Mouse (Mus musculus) layer of hippocampus, adult 8-10 months (tissue): ENCODE measurements around the gene Tasp1. TPM values are rescaled to one million over a fixed set of nuclear protein-coding genes. Genes with fewer than 3 reads are reported as not detected.
A peak's percentile ranks its signal among the peaks of the same experiment; 100 is the strongest.
"Not testable (repeated sequence)": the region's sequence is repeated elsewhere in the genome, so short reads cannot be mapped to it uniquely, and the experiment has no call there.

Experiments
- DNase-seq, 2 experiments: peaks; one replicate each; pipeline ENCODE4 v3.0.0; 2022; ENCODE audit warnings: low spot score in 2 of 2
- total RNA-seq, 4 experiments: library from RNA; stranded (reverse); gene quantifications; 2 replicates each; pipeline ENCODE4 v1.2.4; 2022

The Tasp1 gene
- total RNA-seq, 4 experiments from 2014 or later: 26.4 to 32.8 (median 31.3) TPM

DNA sequence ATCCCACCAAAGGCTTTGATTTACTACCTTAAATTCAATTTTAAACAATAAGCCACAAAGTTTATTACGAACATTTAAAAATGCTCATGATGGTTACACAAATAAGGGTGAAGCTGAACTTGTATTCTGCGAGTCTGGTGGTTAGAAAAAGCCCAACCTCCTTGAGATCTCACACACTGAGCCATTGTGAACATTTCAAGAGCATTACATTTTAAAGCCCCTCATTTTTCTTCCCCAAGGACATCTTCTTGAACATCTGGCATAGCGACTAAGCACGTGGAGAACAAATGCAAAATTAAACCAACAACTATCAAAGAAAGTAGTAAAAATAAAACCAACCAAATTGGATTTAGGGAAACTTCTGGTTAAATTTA lies 182.4 kb downstream of the Tasp1 start:
- no peak for DNase-seq

DNA sequence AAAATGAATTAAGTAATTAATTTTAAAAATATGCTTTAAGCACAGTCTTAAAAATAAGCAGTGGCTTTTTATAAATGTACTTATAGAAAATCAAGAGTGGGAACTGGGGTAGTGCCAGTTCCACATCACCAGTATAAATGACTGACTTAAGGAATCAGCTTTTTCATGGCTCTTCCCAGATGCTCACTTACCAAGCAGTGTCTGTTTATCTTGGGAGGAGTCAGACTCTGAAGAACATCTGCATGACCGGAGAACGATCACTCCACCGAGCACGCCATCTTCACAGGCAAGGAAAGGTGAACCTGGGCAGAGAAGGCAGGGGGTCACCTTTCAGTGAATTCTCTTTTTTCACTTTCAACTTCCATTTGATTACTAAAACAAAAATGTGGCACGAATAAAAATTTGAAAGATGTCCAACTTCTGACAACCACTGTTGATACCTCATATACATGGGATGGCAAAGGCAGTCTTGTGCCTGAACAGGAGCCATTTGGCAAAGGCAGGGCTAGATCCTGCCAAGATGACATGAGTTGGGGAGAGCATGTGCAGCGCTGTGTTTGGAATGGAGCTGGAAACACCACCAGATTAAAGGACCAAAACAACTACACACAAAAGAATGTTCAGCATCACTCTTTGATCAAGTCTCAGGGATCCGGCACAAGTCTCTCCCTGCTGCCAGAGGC lies 182.9 kb downstream of the Tasp1 start:
- peak; percentile 25 to 59 for DNase-seq

DNA sequence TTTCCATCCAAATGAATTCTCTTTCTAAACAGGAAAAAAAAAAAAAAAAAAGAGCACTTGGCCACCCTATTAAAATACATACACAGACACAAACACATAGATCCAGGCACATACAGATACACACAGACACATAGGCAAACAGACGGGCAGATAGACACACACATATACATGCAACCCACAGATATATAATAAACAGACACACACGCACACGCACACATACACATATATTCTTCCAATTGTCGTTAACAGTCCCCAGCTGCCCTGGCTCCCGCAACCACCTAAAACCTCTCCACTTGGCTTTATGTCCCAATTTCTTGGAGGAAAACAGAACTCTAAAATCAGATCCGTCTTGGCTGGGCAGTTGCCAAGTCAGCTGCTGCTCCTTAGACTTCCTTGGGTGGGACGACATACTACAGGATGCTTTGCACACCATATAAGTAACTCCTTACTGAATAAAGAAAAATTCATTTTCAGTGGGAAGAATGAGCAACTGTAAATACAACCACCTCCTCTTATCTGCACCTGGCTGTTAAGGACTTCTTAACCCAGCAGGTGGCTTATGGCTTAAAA lies 188.5 kb downstream of the Tasp1 start:
- no peak for DNase-seq

DNA sequence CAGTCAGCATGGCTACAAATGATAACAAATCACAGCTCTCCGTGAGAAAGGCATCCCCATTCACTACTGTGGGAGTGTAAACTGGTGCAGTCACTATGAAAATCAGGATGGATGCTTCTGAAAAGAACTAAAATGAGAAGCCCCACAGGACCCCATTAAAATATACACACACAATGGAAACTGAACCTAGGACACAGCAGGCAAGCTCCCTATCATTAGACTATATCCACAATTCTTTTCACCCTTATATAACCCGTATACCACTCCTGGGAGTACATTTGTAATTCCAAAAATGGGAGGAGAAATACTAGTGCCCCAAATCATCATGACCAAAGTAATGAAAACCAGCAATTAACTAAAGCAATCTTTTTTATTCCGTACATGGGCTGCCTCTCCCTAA lies 190.7 kb downstream of the Tasp1 start:
- no peak for DNase-seq

GRCm38 (mm10) chr2:139874173-139874572 lies 192.4 kb downstream of the Tasp1 start:
- DNase-seq: no peak

DNA sequence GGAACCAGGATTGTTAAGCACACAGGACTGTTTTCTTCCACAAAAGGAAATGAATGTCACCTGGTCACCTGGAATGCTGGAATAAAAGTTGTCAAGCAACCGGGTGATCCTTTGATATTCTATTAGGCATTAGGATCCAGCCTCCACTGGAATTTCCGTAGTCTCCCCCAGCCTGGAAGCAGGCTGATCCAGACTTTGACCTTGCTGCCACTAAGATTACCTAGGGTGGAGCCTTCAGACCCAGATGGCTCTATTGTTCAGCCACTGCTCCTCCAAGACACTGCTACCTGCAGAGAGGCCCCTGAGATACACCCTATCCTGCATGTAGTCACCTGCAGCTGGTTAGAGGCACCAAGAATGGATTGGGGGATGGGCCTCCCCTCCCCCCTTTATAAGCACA lies 192.8 kb downstream of the Tasp1 start:
- no peak for DNase-seq

- not testable (repeated sequence) for DNase-seq
Observed at GRCm38 (mm10) chr2:139869071-139869470, 197.5 kb downstream of the Tasp1 start.

DNA sequence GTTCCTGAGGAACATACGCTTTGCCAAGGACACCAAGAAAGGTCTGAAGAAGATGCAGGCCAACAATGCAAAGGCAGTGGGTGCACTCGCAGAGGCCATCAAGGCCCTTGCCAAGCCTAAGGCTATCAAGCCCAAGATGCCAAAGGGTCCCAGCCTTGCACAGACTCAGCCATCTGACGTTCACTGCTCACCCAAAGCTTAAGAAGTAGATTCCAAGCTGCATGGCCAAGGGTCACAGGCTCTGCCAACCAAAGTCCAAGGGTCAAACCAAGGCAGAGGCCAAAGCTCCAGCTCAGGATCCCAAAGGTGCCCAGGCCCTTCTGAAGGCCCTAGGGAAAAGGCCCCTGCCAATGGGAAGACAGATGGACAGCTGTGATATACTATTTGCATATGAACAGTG lies 203.2 kb downstream of the Tasp1 start:
- not testable (repeated sequence) for DNase-seq

DNA sequence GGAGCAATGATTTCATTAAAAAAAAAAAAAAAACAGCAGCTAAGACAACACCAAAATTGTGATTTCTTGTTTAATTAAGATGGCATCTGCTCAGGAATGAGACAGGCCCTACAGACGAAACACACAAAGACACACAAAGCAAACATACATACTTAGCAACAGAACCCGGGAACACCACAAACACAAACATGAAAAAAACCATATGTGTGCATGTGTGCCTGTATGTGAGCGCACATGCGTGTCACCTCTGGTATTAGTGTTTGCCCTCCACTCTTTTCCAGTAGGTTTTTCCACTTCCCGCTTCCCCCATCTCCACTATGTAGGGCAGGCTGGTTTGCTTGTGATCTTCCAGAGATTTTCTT lies 206.5 kb downstream of the Tasp1 start:
- no peak for DNase-seq

DNA sequence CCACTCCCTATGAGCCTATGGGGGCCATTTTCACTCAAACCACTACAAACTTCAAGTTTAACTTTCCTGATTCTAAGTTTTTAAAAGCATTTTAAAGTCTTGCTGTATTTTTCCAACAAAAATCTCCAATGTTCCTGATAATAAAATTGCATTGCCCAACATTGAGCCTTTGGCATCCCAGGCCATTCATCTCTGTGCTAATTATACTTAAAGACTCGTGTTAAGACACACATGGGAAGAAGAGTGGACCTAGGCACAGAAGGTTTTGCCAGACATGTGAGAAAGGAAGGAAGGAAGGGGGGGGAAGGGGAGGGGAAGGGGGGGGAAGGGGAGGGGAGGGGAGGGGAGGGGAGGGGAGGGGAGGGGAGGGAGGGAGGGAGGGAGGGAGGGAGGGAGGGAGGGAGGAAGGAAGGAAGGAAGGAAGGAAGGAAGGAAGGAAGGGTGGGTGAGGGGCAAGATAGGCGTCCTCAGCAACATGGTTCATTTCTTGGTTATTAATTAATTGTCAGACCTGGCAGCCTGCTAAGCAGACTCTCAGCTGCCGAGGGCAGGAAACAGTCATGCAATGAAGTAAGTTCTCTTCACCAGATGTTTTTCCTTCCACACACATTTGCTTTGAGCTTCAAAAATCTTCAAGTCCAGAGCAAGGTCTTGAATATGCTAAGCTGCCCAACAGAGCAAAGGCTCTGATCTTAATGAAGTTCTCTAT lies 207.0 kb downstream of the Tasp1 start:
- DNase-seq: no peak

GRCm38 (mm10) chr2:139849621-139850020 lies 217.0 kb downstream of the Tasp1 start:
- no peak for DNase-seq

- no peak for DNase-seq
Observed at GRCm38 (mm10) chr2:139841359-139841758, 225.2 kb downstream of the Tasp1 start.

DNA sequence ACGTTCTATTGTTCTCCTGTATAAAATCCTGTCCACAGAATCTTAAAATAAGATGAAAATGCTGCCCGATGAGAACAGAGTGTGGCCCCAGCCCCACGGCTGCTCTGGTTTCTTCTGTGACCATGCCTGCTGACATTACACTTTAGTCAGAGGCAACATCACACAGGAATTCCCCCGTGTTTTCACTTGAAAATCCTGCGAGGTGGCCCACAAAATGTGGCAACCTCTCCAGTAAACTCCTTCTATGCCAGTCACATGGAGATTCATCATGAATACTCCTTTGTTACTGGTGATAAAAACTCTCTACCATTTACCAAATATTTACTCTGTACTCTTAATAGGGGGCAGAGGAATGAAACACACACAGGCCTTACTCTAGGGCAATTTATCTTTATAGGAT lies 225.7 kb downstream of the Tasp1 start:
- DNase-seq: no peak

GRCm38 (mm10) chr2:139821589-139822378 lies 244.8 kb downstream of the Tasp1 start:
- no peak for DNase-seq

- DNase-seq: no peak
Observed at GRCm38 (mm10) chr2:139817275-139817674, 249.3 kb downstream of the Tasp1 start.

- DNase-seq: no peak
Observed at GRCm38 (mm10) chr2:139807887-139808286, 258.7 kb downstream of the Tasp1 start.

DNA sequence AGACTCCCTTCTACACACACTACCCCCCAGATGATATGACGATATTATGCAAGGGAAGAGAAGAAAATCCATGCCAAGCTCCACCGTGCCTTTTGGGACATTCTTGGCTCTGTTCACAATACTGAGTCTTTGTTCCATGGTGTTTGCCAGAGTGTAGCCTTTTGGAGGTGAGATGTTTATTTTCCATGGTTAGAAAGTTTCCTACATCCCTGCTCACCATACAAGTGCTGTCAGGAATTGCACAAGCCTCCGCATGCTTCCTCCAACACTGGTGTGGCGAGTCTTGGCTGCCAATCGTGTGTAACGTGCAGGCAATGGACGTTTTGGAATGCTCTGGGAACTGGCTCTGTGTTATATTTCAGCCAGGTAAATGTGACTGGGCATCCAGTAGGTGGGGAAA lies 262.6 kb downstream of the Tasp1 start:
- no peak for DNase-seq

GRCm38 (mm10) chr2:139792345-139793120 lies 274.1 kb downstream of the Tasp1 start:
- no peak for DNase-seq

- no peak for DNase-seq
Observed at GRCm38 (mm10) chr2:139788658-139789057, 277.9 kb downstream of the Tasp1 start.

DNA sequence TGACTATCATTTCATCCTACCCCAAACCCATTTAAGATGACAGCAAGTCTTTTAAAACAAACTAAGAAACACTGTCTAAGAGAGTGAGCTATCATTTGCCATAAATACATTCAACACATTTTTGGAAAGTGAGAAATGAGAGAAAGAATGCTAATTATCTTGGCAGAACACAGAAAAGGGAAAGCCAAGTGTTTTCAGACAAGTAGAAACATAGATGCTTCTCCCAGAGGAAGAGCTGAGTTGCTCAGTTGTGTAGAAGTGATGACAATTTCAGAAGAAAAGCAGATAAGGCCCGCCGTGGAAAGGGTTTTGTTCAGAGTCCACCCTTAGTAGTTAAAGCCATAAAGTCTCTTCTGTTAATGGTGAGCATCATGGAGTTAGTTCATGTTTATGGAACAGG lies 281.7 kb downstream of the Tasp1 start:
- no peak for DNase-seq

GRCm38 (mm10) chr2:139784465-139784864 lies 282.1 kb downstream of the Tasp1 start:
- no peak for DNase-seq
